Mouse (Mus musculus): ENCODE results near the gene Fads2.

Fads2 gene

GRCm38 (mm10) chr19:10062292-10062691 is 39.3 kb downstream of the Fads2 start:
- DNase-seq (ENCODE audit: low spot score in 2 of 2): peak in 1 of 2 experiments; percentile 18

- DNase-seq (ENCODE audit: low spot score in 2 of 2): no peak
Observed at GRCm38 (mm10) chr19:10061624-10062023, 39.9 kb downstream of the Fads2 start.

- no peak for DNase-seq (ENCODE audit: low spot score in 2 of 2)
Observed at GRCm38 (mm10) chr19:10060783-10061590, 40.6 kb downstream of the Fads2 start.

- DNase-seq (ENCODE audit: low spot score in 2 of 2): peak; percentile 67 to 74
Observed at GRCm38 (mm10) chr19:10059911-10060567, 41.5 kb downstream of the Fads2 start.

- DNase-seq (ENCODE audit: low spot score in 2 of 2): peak in 1 of 2 experiments; percentile 16
Observed at GRCm38 (mm10) chr19:10058876-10059427, 42.6 kb downstream of the Fads2 start.

GRCm38 (mm10) chr19:10058352-10058825 is 43.2 kb downstream of the Fads2 start:
- DNase-seq (ENCODE audit: low spot score in 2 of 2): peak in 1 of 2 experiments; percentile 14

- peak; percentile 31 to 38 for DNase-seq (ENCODE audit: low spot score in 2 of 2)
Observed at GRCm38 (mm10) chr19:10057486-10058351, 43.8 kb downstream of the Fads2 start.

GRCm38 (mm10) chr19:10056686-10057085 is 44.9 kb downstream of the Fads2 start:
- DNase-seq (ENCODE audit: low spot score in 2 of 2): peak in 1 of 2 experiments; percentile 14

GRCm38 (mm10) chr19:10055783-10056660 is 45.5 kb downstream of the Fads2 start:
- peak in 1 of 2 experiments; percentile 24 for DNase-seq (ENCODE audit: low spot score in 2 of 2)

- DNase-seq (ENCODE audit: low spot score in 2 of 2): peak in 1 of 2 experiments; percentile 20
Observed at GRCm38 (mm10) chr19:10055261-10055660, 46.3 kb downstream of the Fads2 start.

GRCm38 (mm10) chr19:10054361-10055075 is 47.0 kb downstream of the Fads2 start:
- DNase-seq (ENCODE audit: low spot score in 2 of 2): peak in 1 of 2 experiments; percentile 18

GRCm38 (mm10) chr19:10053692-10054260 is 47.8 kb downstream of the Fads2 start:
- DNase-seq (ENCODE audit: low spot score in 2 of 2): peak in 1 of 2 experiments; percentile 23

- peak in 1 of 2 experiments; percentile 13 for DNase-seq (ENCODE audit: low spot score in 2 of 2)
Observed at GRCm38 (mm10) chr19:10052698-10053097, 48.8 kb downstream of the Fads2 start.

GRCm38 (mm10) chr19:10050438-10050837 is 51.1 kb downstream of the Fads2 start:
- no peak for DNase-seq (ENCODE audit: low spot score in 2 of 2)

GRCm38 (mm10) chr19:10049533-10049932 is 52.0 kb downstream of the Fads2 start:
- DNase-seq (ENCODE audit: low spot score in 2 of 2): no peak

- no peak for DNase-seq (ENCODE audit: low spot score in 2 of 2)
Observed at GRCm38 (mm10) chr19:10046983-10047382, 54.6 kb downstream of the Fads2 start.

GRCm38 (mm10) chr19:10046346-10046745 is 55.2 kb downstream of the Fads2 start:
- no peak for DNase-seq (ENCODE audit: low spot score in 2 of 2)

- no peak for DNase-seq (ENCODE audit: low spot score in 2 of 2)
Observed at GRCm38 (mm10) chr19:10045707-10046106, 55.8 kb downstream of the Fads2 start.

- DNase-seq (ENCODE audit: low spot score in 2 of 2): peak in 1 of 2 experiments; percentile 28
Observed at GRCm38 (mm10) chr19:10043643-10044042, 57.9 kb downstream of the Fads2 start.
